Mouse (Mus musculus): ENCODE results near the gene Chst10. TPM values are rescaled to one million over a fixed set of nuclear protein-coding genes. Genes with fewer than 3 reads are reported as not detected.

Chst10 gene
- total RNA-seq, 2 experiments from 2014 or later, result 0.17 to 0.26 TPM

DNA sequence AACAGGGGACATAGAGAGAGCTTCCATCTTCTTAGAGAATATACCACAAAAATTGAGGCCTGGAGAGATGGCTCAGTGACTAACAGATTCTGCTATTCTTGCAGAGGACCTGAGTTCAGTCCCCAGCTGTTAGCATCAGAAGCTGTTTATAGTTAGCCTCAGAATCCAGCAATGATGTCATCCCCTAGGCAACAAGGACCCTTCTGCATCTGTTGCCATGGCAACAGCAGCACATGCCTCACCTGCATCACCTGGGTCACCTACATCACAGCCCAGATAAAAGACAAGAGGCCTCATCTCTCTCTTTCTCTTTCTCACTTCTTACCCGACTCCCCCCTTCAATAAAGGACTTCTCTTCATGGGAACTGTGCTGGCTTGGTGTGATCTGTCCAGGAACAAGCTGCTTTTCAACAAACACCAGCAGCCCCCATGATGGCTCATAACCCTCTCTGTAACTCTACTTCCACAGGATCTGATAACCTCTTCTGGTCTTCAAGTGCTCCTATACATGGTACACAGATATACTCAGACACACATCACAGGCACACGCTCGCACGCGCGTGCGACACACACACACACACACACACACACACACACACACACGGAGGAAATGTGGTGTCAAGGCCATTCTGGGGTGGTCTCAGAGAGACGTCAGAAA, 37.0 kb downstream of the Chst10 start:
- no peak for DNase-seq
- no peak overlapping the region for H3K27ac ChIP-seq
- intact Hi-C loops (cut with DNase I), result no loop called here
- H3K4me3 ChIP-seq, result no peak overlapping the region
- no peak for TF ChIP-seq CTCF (IDR thresholded peaks at IDR 0.05)

DNA sequence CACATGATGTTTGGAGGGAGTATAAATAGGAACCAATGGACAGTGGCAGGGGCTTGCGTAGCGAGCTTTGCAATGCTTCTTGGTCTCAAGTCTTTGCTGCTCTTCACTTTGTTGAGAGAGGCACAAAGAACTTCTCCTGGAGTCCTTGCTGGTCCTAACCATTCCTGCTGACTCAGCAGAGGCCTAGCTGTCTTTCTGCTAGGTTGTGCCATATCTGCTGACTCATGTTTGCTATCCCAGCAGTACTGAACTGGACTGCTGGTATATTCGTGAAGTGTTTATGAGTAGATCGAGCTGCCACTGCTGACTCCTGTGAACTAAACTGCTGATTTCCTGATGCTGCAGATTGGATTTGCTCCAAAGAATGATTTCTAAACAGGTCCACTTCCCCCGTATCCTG, 37.8 kb downstream of the Chst10 start:
- H3K27ac ChIP-seq, result no peak overlapping the region
- H3K4me3 ChIP-seq, result no peak overlapping the region
- no peak for TF ChIP-seq CTCF (IDR thresholded peaks at IDR 0.05)
- no peak for DNase-seq
- intact Hi-C loops (cut with DNase I), result no loop called here

DNA sequence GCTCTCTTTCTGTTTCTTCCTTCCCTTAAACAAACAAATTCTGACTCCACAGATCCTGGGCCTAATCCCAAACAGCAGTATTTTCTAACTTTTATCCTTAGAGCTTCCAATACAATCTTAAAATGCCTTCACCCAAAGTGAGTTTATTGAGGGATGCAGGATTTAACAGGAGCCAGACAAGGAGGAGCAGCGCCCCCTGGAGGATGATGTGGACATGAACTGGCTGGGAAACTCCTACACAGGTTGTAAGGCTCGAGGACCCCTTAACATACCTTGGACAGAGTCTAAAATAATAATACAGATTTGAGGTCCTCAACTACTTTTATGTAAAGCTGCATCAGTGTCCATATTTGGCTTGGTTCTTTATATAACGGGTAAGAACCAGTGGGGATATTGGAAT, 41.8 kb downstream of the Chst10 start:
- no peak overlapping the region for H3K4me3 ChIP-seq
- peak; percentile 78 for TF ChIP-seq CTCF (IDR thresholded peaks at IDR 0.05)
- peak; percentile 45 for DNase-seq
- intact Hi-C loops (cut with DNase I), result no loop called here
- H3K27ac ChIP-seq, result no peak overlapping the region

DNA sequence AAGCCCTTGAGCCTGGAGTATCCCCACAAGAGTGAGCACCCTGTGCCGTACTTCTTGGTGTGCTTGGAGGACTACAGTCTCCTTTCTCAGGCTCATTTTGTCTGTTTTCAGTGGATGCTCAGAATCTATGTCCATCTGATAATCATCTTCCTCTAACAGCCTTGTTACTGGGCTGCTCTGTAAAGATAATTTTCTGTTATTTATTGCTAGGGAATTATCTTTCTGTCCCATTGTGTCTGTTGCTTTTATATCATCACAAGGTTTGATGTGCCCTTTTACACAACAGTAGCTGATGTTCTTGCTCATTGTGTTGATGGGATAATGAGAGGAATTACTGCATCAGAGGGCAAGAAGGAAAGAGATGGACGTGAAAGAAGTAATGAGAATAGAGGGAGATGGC, 45.7 kb downstream of the Chst10 start:
- TF ChIP-seq CTCF (IDR thresholded peaks at IDR 0.05), result no peak
- intact Hi-C loops (cut with DNase I), result no loop called here
- Histone ChIP-seq H3K4me3 (no peak overlapping the region), H3K27ac (no peak overlapping the region)
- DNase-seq, result no peak

DNA sequence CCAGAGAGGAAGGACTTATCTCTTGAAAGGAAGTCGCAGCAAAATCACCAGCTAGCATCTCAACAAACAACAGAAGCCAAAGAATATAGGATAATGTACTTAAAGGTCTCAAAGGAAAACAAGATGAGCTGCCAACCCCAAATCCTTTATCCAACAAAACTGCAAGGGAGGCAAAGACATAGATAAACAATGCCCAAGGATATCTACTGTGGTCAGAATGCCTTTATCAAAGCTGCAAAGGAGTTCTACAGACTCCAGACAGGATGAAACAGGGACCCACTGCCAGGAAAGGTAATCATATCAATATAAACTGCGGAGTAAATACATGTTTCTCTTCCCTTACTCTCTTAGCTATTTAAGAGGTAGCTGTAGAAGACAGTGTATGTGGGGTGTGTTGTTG, 47.3 kb downstream of the Chst10 start:
- DNase-seq, result no peak
- intact Hi-C loops (cut with DNase I), result no loop called here
- Histone ChIP-seq H3K4me3 (no peak overlapping the region), H3K27ac (no peak overlapping the region)
- TF ChIP-seq CTCF (IDR thresholded peaks at IDR 0.05), result no peak

DNA sequence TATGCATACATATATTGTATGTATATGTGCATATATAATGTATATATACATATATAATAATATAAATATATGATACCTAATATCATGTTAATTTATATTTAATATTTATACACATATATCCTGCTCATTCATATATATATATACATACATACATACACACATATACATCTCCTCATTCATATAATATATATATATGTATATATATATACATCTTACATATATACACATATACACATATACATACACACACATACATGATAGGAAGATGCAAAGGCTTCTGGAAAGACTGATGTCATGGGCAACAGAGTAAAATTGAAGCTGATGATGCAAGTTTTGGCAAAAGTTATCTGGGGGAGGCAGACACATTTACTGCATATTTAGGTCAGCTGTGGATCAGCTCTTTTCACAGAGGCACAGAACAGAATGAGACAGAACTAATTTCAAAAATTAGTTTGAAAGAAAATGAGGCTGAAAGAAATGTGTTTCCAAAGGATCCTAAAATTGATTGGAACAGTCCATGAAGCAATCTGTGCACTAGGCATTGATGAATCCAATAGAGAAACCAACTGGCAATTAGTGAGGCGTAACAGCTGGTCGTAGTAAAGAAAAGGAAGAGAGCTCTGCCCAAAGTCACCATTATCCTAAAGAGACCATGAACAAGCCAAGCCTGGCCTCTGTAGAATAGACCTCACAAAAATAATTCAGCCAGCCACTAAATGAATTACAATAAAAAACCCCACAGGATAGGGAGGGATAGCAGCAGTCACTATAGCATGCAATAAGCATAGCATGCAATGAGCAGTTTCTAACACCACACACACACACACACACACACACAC, 49.3 kb downstream of the Chst10 start:
- intact Hi-C loops (cut with DNase I), result no loop called here
- Histone ChIP-seq H3K4me3 (no peak overlapping the region), H3K27ac (no peak overlapping the region)
- TF ChIP-seq CTCF (IDR thresholded peaks at IDR 0.05), result no peak
- no peak for DNase-seq

DNA sequence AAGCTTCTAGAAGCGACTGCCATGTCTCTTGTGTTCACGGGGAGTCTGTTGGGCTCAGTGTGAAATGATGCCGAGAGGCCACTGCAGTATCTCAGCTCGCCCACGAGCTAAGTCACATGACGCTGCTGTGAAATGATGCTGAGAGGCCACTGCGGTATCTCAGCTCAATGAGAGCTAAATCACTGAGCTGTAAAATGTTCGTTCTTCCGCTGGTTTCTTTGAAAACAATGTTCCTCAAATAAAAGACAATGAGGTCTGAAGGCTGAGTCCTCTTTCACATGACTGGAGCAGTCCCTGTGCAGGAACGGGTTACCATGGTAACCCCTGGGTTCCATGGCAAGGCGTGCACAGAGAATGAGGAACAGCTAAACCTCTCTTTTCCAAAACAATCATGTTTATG, 50.0 kb downstream of the Chst10 start:
- no peak overlapping the region for H3K4me3 ChIP-seq
- H3K27ac ChIP-seq, result no peak overlapping the region
- no peak for DNase-seq
- TF ChIP-seq CTCF (IDR thresholded peaks at IDR 0.05), result no peak
- intact Hi-C loops (cut with DNase I), result no loop called here

DNA sequence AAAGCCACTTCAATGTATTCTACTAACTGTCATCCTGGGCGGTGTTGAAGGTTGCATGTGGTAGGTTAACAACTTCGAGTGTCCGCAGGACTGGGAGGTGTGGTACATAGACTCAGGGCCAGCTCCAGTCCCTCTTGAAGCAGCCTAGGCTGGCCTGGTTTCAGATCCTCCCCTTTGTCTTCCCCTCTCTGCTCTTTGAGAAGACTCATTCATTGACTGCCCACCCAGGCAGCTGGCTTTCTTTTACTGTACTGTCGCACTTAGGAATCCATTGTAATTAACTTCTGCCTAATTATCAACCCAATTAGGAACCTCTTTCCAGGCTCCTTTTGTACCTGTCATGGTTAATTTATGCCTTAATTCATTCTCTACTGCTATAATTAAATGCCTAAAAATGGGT, 54.7 kb downstream of the Chst10 start:
- intact Hi-C loops (cut with DNase I), result no loop called here
- Histone ChIP-seq H3K4me3 (no peak overlapping the region), H3K27ac (no peak overlapping the region)
- no peak for DNase-seq
- no peak for TF ChIP-seq CTCF (IDR thresholded peaks at IDR 0.05)

DNA sequence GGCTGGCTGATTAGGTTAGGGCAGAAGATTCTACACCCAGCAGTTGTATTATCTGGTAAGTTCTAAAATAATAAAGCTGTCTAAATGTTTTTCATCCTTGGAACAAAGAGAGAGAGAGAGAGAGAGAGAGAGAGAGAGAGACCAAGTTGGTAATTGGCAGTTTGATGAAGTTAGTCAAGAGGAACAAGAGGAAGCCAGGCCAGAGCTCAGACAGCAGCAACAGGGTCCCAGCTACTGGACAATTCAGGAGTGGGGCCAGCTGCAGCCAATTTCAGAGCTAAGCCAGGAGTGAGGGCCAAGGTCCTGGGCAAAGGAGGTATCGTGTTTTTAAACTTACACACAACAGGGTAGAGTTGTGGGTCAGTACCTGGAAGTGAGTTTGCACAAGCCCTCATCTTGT, 55.1 kb downstream of the Chst10 start:
- DNase-seq, result no peak
- intact Hi-C loops (cut with DNase I), result no loop called here

DNA sequence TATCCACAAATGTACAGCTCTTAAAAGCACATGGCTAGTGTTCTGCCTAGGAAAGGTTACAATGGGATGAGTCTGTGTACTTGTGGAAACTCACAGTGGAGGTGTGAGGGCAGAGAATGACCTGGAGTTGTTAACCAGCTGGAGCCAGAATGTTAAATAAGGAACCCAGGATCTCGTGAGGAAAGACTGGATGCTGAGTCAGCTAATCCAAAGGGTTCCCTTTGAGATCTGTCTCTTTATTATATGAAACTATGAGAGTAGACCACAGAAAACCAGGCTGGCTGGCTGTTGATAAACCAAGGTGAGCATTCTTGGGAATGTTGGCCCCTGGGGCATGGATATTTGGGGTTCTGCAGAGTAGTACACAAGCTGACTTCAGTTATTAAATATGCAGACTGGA, 58.0 kb downstream of the Chst10 start:
- DNase-seq, result no peak
- intact Hi-C loops (cut with DNase I), result no loop called here
- Histone ChIP-seq H3K4me3 (no peak overlapping the region), H3K27ac (no peak overlapping the region)
- TF ChIP-seq CTCF (IDR thresholded peaks at IDR 0.05), result no peak

More for the DNA sequence above, 55.1 kb downstream of the Chst10 start:
- Histone ChIP-seq H3K27ac (no peak overlapping the region), H3K4me3 (no peak overlapping the region)
- TF ChIP-seq CTCF (IDR thresholded peaks at IDR 0.05), result no peak

DNA sequence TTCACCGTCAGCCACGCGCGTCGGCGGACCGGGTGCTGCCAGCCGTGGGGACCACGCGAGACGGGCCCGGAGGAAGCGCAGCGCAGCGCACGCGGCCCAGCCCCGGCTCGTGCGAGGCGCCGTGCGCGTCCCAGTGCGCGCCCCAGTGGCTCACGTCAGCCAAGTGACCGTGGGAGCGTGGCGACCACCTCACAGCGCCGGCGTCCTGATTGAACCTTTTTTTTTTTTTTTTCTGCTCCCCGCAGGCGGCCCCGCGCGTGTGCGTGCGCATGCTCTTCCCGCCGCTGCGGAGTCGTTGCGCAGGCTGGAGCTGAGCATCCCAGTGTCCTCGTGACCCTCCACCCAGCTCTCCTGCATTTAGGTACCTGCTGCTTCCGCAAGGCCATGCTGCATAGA, 61.5 kb downstream of the Chst10 start, which contains the start of gene Lonrf2:
Gene Lonrf2, minus strand, starts transcription at position 235 of the 396 bp plus-strand sequence.
- peak within 1 kb of the TSS; percentile 24; the same call in 1 of the 2 replicates for H3K27ac ChIP-seq
- peak within 1 kb of the TSS; percentile 76 for H3K4me3 ChIP-seq
- intact Hi-C loops (cut with DNase I), result no loop called here
- TF ChIP-seq CTCF (IDR thresholded peaks at IDR 0.05), result no peak
- DNase-seq, result peak; percentile 17

DNA sequence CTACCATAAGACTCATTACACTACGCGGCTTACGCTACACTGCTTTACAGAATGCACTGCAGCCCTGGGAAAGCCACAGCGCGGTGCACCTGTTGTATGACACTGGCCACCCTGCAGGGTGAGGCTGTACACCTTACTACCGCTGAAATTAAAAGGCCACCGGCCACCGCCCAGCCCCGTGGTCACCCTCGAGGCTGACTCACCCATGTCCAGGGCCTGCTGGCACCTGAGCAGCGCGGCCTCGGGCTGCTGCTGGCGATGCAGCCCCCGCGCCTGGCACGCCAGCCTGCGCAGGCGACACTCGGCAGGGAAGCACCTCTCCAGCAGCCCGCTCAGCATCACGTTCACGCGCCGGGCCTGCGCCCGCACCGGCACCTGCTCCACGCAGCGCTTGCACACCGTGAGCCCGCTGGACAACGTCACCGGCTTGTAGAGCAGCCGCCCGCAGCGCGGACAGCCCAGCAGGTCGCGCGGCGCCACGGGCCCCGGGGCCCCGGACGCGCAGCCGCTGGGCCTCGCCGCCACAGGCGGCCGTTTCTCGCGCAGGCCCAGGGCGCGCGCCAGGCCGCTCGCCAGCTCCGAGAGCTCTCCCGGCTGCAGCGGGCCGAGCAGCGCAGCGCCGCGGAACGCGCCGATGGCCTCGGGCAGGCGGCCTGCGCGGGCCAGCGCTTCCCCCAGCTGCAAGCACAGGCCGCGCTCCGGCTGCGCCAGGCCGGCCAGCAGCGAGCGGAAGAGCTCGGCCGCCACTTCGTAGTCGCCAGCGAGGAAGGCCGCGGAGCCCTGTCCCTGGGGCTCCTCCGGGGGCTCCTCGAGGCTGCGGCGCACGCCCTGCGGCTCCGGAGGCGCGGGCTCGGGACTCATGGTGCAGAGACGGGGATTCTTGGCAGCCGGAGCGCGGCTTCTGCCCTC, 62.1 kb downstream of the Chst10 start:
- Histone ChIP-seq H3K27ac (peak overlapping the region; percentile 24; the same call in 1 of the 2 replicates), H3K4me3 (peak overlapping the region; percentile 76)
- no peak for TF ChIP-seq CTCF (IDR thresholded peaks at IDR 0.05)
- peak; percentile 56 for DNase-seq
- intact Hi-C loops (cut with DNase I), result no loop called here

All from gastrocnemius, adult 2 months (tissue).